20 mouse cellular contexts compared by ENCODE assay signal in genomic region chr15:78424507-78424906, GRCm38 (mm10). TPM values are rescaled to one million over a fixed set of nuclear protein-coding genes. Genes with fewer than 3 reads are reported as not detected.
DNase-seq lines count a peak whose midpoint lies in the region; ATAC-seq and TF ChIP-seq lines count a peak whose summit lies in the region.
"Had no signal": no experiment of that assay in that cellular context is flagged by ENCODE, and none has a peak within 500 bp of the region (broad histone marks: within the 10 kb centered on the region; RNA-seq: fewer than 3 reads in every experiment).

No protein-coding gene starts in this region.

- H3K36me3 ChIP-seq in kidney, embryonic 14.5 days (ENCODE audit: control insufficient read depth, insufficient read depth, low read length) = no peaks in the 10 kb centered on the region
- no peaks in the 10 kb centered on the region for H3K36me3 ChIP-seq in kidney, postnatal 0 days (ENCODE audit: insufficient read depth, low read length)
- no peaks in the 10 kb centered on the region for H3K36me3 ChIP-seq in liver, postnatal 0 days (replicated peaks; ENCODE audit: insufficient read depth, low read length)
- no peaks in the 10 kb centered on the region for H3K36me3 ChIP-seq in midbrain, embryonic 13.5 days
- no peaks in the 10 kb centered on the region for H3K36me3 ChIP-seq in hindbrain, postnatal 0 days (ENCODE audit: insufficient read depth, low read length)
- H3K36me3 ChIP-seq: embryonic facial prominence, embryonic 15.5 days; forebrain, embryonic 15.5 days; hindbrain, embryonic 12.5 days; midbrain, embryonic 15.5 days; neural tube, embryonic 12.5 days had no signal

- no peaks in the 10 kb centered on the region for H3K9me3 ChIP-seq in kidney, embryonic 14.5 days (ENCODE audit: control insufficient read depth, low read length)
- no peaks in the 10 kb centered on the region for H3K9me3 ChIP-seq in kidney, postnatal 0 days (replicated peaks; ENCODE audit: low read length)
- no peaks in the 10 kb centered on the region for H3K9me3 ChIP-seq in liver, postnatal 0 days (ENCODE audit: low read length)
- no peaks in the 10 kb centered on the region for H3K9me3 ChIP-seq in midbrain, embryonic 13.5 days
- no peaks in the 10 kb centered on the region for H3K9me3 ChIP-seq in hindbrain, postnatal 0 days (ENCODE audit: low read length)
- H3K9me3 ChIP-seq: embryonic facial prominence, embryonic 15.5 days; forebrain, embryonic 15.5 days; hindbrain, embryonic 12.5 days; midbrain, embryonic 15.5 days; neural tube, embryonic 12.5 days had no signal

- H3K9ac ChIP-seq in kidney, embryonic 14.5 days (ENCODE audit: low read depth, low read length) = no peak overlapping the region
- H3K9ac ChIP-seq in kidney, postnatal 0 days (ENCODE audit: low read depth, low read length) = no peak overlapping the region
- H3K9ac ChIP-seq in liver, postnatal 0 days (replicated peaks) = no peak overlapping the region
- H3K9ac ChIP-seq in midbrain, embryonic 13.5 days (replicated peaks) = no peak overlapping the region
- H3K9ac ChIP-seq in hindbrain, postnatal 0 days (replicated peaks; ENCODE audit: low read length) = no peak overlapping the region
- H3K9ac ChIP-seq: embryonic facial prominence, embryonic 15.5 days; forebrain, embryonic 15.5 days; hindbrain, embryonic 12.5 days; midbrain, embryonic 15.5 days; neural tube, embryonic 12.5 days had no signal

- H3K27ac ChIP-seq in kidney, embryonic 14.5 days (ENCODE audit: low read depth, low read length) = no peak overlapping the region
- no peak overlapping the region for H3K27ac ChIP-seq in kidney, postnatal 0 days
- H3K27ac ChIP-seq in liver, postnatal 0 days (ENCODE audit: low read depth) = 0 out of 2 replicates have a peak overlapping the region, but pooled peaks have one; percentile 3
- H3K27ac ChIP-seq in midbrain, embryonic 13.5 days = no peak overlapping the region
- H3K27ac ChIP-seq in hindbrain, postnatal 0 days = no peak overlapping the region
- H3K27ac ChIP-seq: embryonic facial prominence, embryonic 15.5 days; forebrain, embryonic 15.5 days; hindbrain, embryonic 12.5 days; midbrain, embryonic 15.5 days; neural tube, embryonic 12.5 days had no signal

- no peak for TF ChIP-seq EP300 in liver, postnatal 0 days (IDR thresholded peaks at IDR 0.05; ENCODE audit: low read depth)

- peaks cover 9% of the 10 kb centered on the region; the same call in 1 of the 2 replicates for H3K4me1 ChIP-seq in kidney, embryonic 14.5 days (ENCODE audit: control insufficient read depth, insufficient read depth, low read length)
- peaks cover 6% of the 10 kb centered on the region for H3K4me1 ChIP-seq in kidney, postnatal 0 days (replicated peaks; ENCODE audit: insufficient read depth, low read length)
- peaks cover 12% of the 10 kb centered on the region for H3K4me1 ChIP-seq in liver, postnatal 0 days (ENCODE audit: insufficient read depth)
- H3K4me1 ChIP-seq in midbrain, embryonic 13.5 days (replicated peaks) = peaks cover 16% of the 10 kb centered on the region
- H3K4me1 ChIP-seq in hindbrain, postnatal 0 days (ENCODE audit: insufficient read depth, low read length) = 0 out of 2 replicates have a peak, but pooled peaks cover 7% of the 10 kb centered on the region

- no peak for ATAC-seq in kidney, embryonic 14.5 days (ENCODE audit: low FRiP score, low TSS enrichment)
- ATAC-seq in kidney, postnatal 0 days (replicated peaks; ENCODE audit: low FRiP score, low read depth) = peak; percentile 73
- ATAC-seq in liver, postnatal 0 days = peak; percentile 49
- ATAC-seq in midbrain, embryonic 13.5 days = no peak
- ATAC-seq in hindbrain, postnatal 0 days = no peak
- ATAC-seq: forebrain, embryonic 15.5 days; midbrain, embryonic 15.5 days had no signal

- no peak overlapping the region for H3K4me3 ChIP-seq in kidney, embryonic 14.5 days (ENCODE audit: low read length)
- H3K4me3 ChIP-seq in kidney, postnatal 0 days (replicated peaks; ENCODE audit: low read depth, low read length) = no peak overlapping the region
- no peak overlapping the region for H3K4me3 ChIP-seq in liver, postnatal 0 days (ENCODE audit: low read depth, low read length)
- no peak overlapping the region for H3K4me3 ChIP-seq in midbrain, embryonic 13.5 days (replicated peaks)
- H3K4me3 ChIP-seq in hindbrain, postnatal 0 days (ENCODE audit: low read length) = no peak overlapping the region
- H3K4me3 ChIP-seq: embryonic facial prominence, embryonic 15.5 days; forebrain, embryonic 15.5 days; hindbrain, embryonic 12.5 days; midbrain, embryonic 15.5 days; neural tube, embryonic 12.5 days had no signal

- WGBS in kidney, embryonic 14.5 days = 23% methylated on average over 11 of the region's 11 CpGs
- 17% methylated on average over 11 of the region's 11 CpGs for WGBS in kidney, postnatal 0 days
- WGBS in liver, postnatal 0 days (ENCODE audit: insufficient replicate concordance) = 28% methylated on average over 11 of the region's 11 CpGs
- WGBS in midbrain, embryonic 13.5 days = 25% methylated on average over 11 of the region's 11 CpGs
- WGBS in hindbrain, postnatal 0 days = 27% methylated on average over 11 of the region's 11 CpGs

- TF ChIP-seq CTCF in kidney, postnatal 0 days (IDR thresholded peaks at IDR 0.05; ENCODE audit: low read depth) = peak; percentile 21; the same call in 1 of the 2 replicates
- no peak for TF ChIP-seq CTCF in liver, postnatal 0 days (IDR thresholded peaks at IDR 0.05; ENCODE audit: low read depth)
- TF ChIP-seq CTCF in hindbrain, postnatal 0 days (IDR thresholded peaks at IDR 0.05; ENCODE audit: low read depth) = no peak

- no peaks in the 10 kb centered on the region for H3K27me3 ChIP-seq in kidney, embryonic 14.5 days (ENCODE audit: control insufficient read depth, insufficient read depth, low read length)
- H3K27me3 ChIP-seq in kidney, postnatal 0 days (ENCODE audit: insufficient read depth, low read length) = no peaks in the 10 kb centered on the region
- peaks cover 16% of the 10 kb centered on the region for H3K27me3 ChIP-seq in liver, postnatal 0 days (ENCODE audit: insufficient read depth, low read length)
- H3K27me3 ChIP-seq in midbrain, embryonic 13.5 days = peaks cover 23% of the 10 kb centered on the region
- no peaks in the 10 kb centered on the region for H3K27me3 ChIP-seq in hindbrain, postnatal 0 days (ENCODE audit: insufficient read depth, low read length)
- H3K27me3 ChIP-seq: embryonic facial prominence, embryonic 15.5 days; forebrain, embryonic 15.5 days; midbrain, embryonic 15.5 days; neural tube, embryonic 12.5 days had no signal

- H3K4me2 ChIP-seq in kidney, embryonic 14.5 days (replicated peaks; ENCODE audit: low read depth, low read length) = no peak overlapping the region
- no peak overlapping the region for H3K4me2 ChIP-seq in kidney, postnatal 0 days (ENCODE audit: low read length)
- no peak overlapping the region for H3K4me2 ChIP-seq in liver, postnatal 0 days (ENCODE audit: low read depth, low read length)
- H3K4me2 ChIP-seq in midbrain, embryonic 13.5 days (replicated peaks) = no peak overlapping the region
- no peak overlapping the region for H3K4me2 ChIP-seq in hindbrain, postnatal 0 days (ENCODE audit: low read depth, low read length)
- H3K4me2 ChIP-seq: embryonic facial prominence, embryonic 15.5 days; forebrain, embryonic 15.5 days; hindbrain, embryonic 12.5 days; midbrain, embryonic 15.5 days; neural tube, embryonic 12.5 days had no signal

- peak; percentile 92 for DNase-seq in kidney, adult 11 months
- peak; percentile 51 for DNase-seq in kidney, postnatal 0 days (ENCODE audit: low spot score)
- peak; percentile 62 for DNase-seq in liver, postnatal 0 days
- peak; percentile 86 for DNase-seq in yolk sac, embryonic 10.5 days (ENCODE audit: low spot score)
- DNase-seq in urinary bladder, adult 18-20 months (ENCODE audit: low spot score in 2 of 2) = no peak
- DNase-seq in hindbrain, postnatal 0 days (ENCODE audit: low spot score) = no peak
- DNase-seq: adrenal gland, adult 8-10 months; gastrocnemius, postnatal 10 days had no signal

RNA-seq across cellular contexts. Expression of gene Kctd17, which starts 3.9 kb away (rescaled TPM):
- polyA plus RNA-seq in kidney, embryonic 14.5 days (2014; fragmentation: Nextera tagmentation; extraction: Ambion mirVana) = 36.3 and 48.8 TPM in 2 replicates
- 44.8 and 47.8 TPM in 2 replicates for polyA plus RNA-seq in kidney, postnatal 0 days (2015; fragmentation: Nextera tagmentation; extraction: Ambion mirVana)
- polyA plus RNA-seq in liver, postnatal 0 days (2015; fragmentation: Nextera tagmentation; extraction: Ambion mirVana) = 6.0 and 6.1 TPM in 2 replicates
- polyA plus RNA-seq in midbrain, embryonic 13.5 days (2015; fragmentation: Nextera tagmentation; extraction: Ambion mirVana) = 107 and 117 TPM in 2 replicates
- 144 and 155 TPM in 2 replicates for total RNA-seq in hindbrain, postnatal 0 days (2014; rRNA removed)
- polyA plus RNA-seq in hindbrain, postnatal 0 days (2015; fragmentation: Nextera tagmentation; extraction: Ambion mirVana) = 144 and 161 TPM in 2 replicates

RNA-seq across cellular contexts. Expression of gene Mpst, which starts 18.3 kb away (rescaled TPM):
- 4.3 and 5.3 TPM in 2 replicates for polyA plus RNA-seq in kidney, embryonic 14.5 days (2014; fragmentation: Nextera tagmentation; extraction: Ambion mirVana)
- 3.0 and 4.6 TPM in 2 replicates for polyA plus RNA-seq in kidney, postnatal 0 days (2015; fragmentation: Nextera tagmentation; extraction: Ambion mirVana)
- polyA plus RNA-seq in liver, postnatal 0 days (2015; fragmentation: Nextera tagmentation; extraction: Ambion mirVana) = 4.3 and 7.0 TPM in 2 replicates
- polyA plus RNA-seq in midbrain, embryonic 13.5 days (2015; fragmentation: Nextera tagmentation; extraction: Ambion mirVana) = 1.3 and 2.8 TPM in 2 replicates
- 95.4 and 114 TPM in 2 replicates for total RNA-seq in hindbrain, postnatal 0 days (2014; rRNA removed)
- polyA plus RNA-seq in hindbrain, postnatal 0 days (2015; fragmentation: Nextera tagmentation; extraction: Ambion mirVana) = 3.7 and 5.3 TPM in 2 replicates

RNA-seq across cellular contexts. Expression of gene Tst, which starts 18.8 kb away (rescaled TPM):
- 32.4 and 32.8 TPM in 2 replicates for polyA plus RNA-seq in kidney, embryonic 14.5 days (2014; fragmentation: Nextera tagmentation; extraction: Ambion mirVana)
- 128 and 131 TPM in 2 replicates for polyA plus RNA-seq in kidney, postnatal 0 days (2015; fragmentation: Nextera tagmentation; extraction: Ambion mirVana)
- polyA plus RNA-seq in liver, postnatal 0 days (2015; fragmentation: Nextera tagmentation; extraction: Ambion mirVana) = 361 and 363 TPM in 2 replicates
- 6.5 and 8.8 TPM in 2 replicates for polyA plus RNA-seq in midbrain, embryonic 13.5 days (2015; fragmentation: Nextera tagmentation; extraction: Ambion mirVana)
- 75.1 and 79.9 TPM in 2 replicates for total RNA-seq in hindbrain, postnatal 0 days (2014; rRNA removed)
- polyA plus RNA-seq in hindbrain, postnatal 0 days (2015; fragmentation: Nextera tagmentation; extraction: Ambion mirVana) = 64.4 and 67.0 TPM in 2 replicates

RNA-seq across cellular contexts. Expression of gene Tex33, which starts 28.8 kb away (rescaled TPM):
- not detected in 2 replicates for polyA plus RNA-seq in kidney, embryonic 14.5 days (2014; fragmentation: Nextera tagmentation; extraction: Ambion mirVana)
- not detected in 2 replicates for polyA plus RNA-seq in kidney, postnatal 0 days (2015; fragmentation: Nextera tagmentation; extraction: Ambion mirVana)
- polyA plus RNA-seq in liver, postnatal 0 days (2015; fragmentation: Nextera tagmentation; extraction: Ambion mirVana) = not detected in 2 replicates
- not detected in 2 replicates for polyA plus RNA-seq in midbrain, embryonic 13.5 days (2015; fragmentation: Nextera tagmentation; extraction: Ambion mirVana)
- total RNA-seq in hindbrain, postnatal 0 days (2014; rRNA removed) = not detected in 2 replicates
- polyA plus RNA-seq in hindbrain, postnatal 0 days (2015; fragmentation: Nextera tagmentation; extraction: Ambion mirVana) = not detected in 2 replicates
- total RNA-seq: gastrocnemius, postnatal 10 days; left cerebral cortex, postnatal 14 days had no signal
- polyA plus RNA-seq: cortical plate, adult 2 months; forebrain, embryonic 15.5 days; heart, embryonic 14.5 days; hindbrain, embryonic 12.5 days; lung, embryonic 16.5 days; midbrain, embryonic 15.5 days; neural tube, embryonic 12.5 days; stomach, embryonic 16.5 days had no signal

RNA-seq across cellular contexts. Expression of gene Tmprss6, which starts 43.9 kb away (rescaled TPM):
- polyA plus RNA-seq in kidney, embryonic 14.5 days (2014; fragmentation: Nextera tagmentation; extraction: Ambion mirVana) = 0.34 and 0.49 TPM in 2 replicates
- 0.10 and 0.24 TPM in 2 replicates for polyA plus RNA-seq in kidney, postnatal 0 days (2015; fragmentation: Nextera tagmentation; extraction: Ambion mirVana)
- polyA plus RNA-seq in liver, postnatal 0 days (2015; fragmentation: Nextera tagmentation; extraction: Ambion mirVana) = 73.4 and 80.3 TPM in 2 replicates
- 0.16 TPM in 1 of 2 replicates, not detected in the other for polyA plus RNA-seq in midbrain, embryonic 13.5 days (2015; fragmentation: Nextera tagmentation; extraction: Ambion mirVana)
- total RNA-seq in hindbrain, postnatal 0 days (2014; rRNA removed) = 0.25 and 0.42 TPM in 2 replicates
- polyA plus RNA-seq in hindbrain, postnatal 0 days (2015; fragmentation: Nextera tagmentation; extraction: Ambion mirVana) = 0.32 and 0.44 TPM in 2 replicates
- total RNA-seq: left cerebral cortex, postnatal 14 days had no signal
- polyA plus RNA-seq: heart, embryonic 14.5 days had no signal

Comparison
In these comparisons a context has a peak if more than half of its experiments do, and no peak if none do; other contexts are left out.
1. ATAC-seq: peak in kidney, postnatal 0 days (single experiment) and liver, postnatal 0 days (single experiment); none in kidney, embryonic 14.5 days (single experiment), midbrain, embryonic 13.5 days (single experiment) and hindbrain, postnatal 0 days (single experiment).
2. DNase-seq: peak in kidney, adult 11 months (single experiment), kidney, postnatal 0 days (single experiment), liver, postnatal 0 days (single experiment) and yolk sac, embryonic 10.5 days (single experiment); none in urinary bladder, adult 18-20 months (0 of 2) and hindbrain, postnatal 0 days (single experiment).